Mouse (Mus musculus) neural tube, embryonic 14.5 days (tissue): ENCODE measurements around the gene Samd4. TPM values are rescaled to one million over a fixed set of nuclear protein-coding genes. Genes with fewer than 3 reads are reported as not detected.
A peak's percentile ranks its signal among the peaks of the same experiment; 100 is the strongest.

Experiments
- ATAC-seq: fragments of 200-750 bp; cut with Nextera tagmentation; 2 replicates; pipeline ENCODE4 v1.8.0; 2017; ENCODE audit warnings: low read depth, mild to moderate bottlenecking, moderate TSS enrichment, moderate library complexity
- H3K27ac ChIP-seq: fragments of 300-500 bp; sonication (generic); 2 replicates; pipeline ENCODE4 v1.5.1; 2014; ENCODE audit warnings: low read depth, mild to moderate bottlenecking, control low read depth, low read length, moderate library complexity, mixed read lengths
- H3K27me3 ChIP-seq: fragments of 300-500 bp; sonication (generic); 2 replicates; pipeline ENCODE4 v1.6.1; 2014; ENCODE audit warnings: low read length; ENCODE audit not compliant: control insufficient read depth, insufficient read depth
- H3K36me3 ChIP-seq: fragments of 300-500 bp; sonication (generic); 2 replicates; pipeline ENCODE4 v1.6.1; 2014; ENCODE audit warnings: low read length, mixed read lengths; ENCODE audit not compliant: control insufficient read depth, insufficient read depth
- H3K4me1 ChIP-seq: fragments of 300-500 bp; sonication (generic); 2 replicates; pipeline ENCODE4 v1.6.1; 2014; ENCODE audit warnings: low read length; ENCODE audit not compliant: control insufficient read depth, insufficient read depth
- H3K4me2 ChIP-seq: fragments of 300-500 bp; sonication (generic); 2 replicates; pipeline ENCODE4 v1.6.1; 2014; ENCODE audit warnings: mild to moderate bottlenecking, low read depth, low read length, control low read depth
- H3K4me3 ChIP-seq: fragments of 300-500 bp; sonication (generic); 2 replicates; pipeline ENCODE4 v1.5.1; 2014; ENCODE audit warnings: low read depth, low read length, control low read depth, mixed read lengths
- H3K9ac ChIP-seq: fragments of 300-500 bp; sonication (generic); replicated peaks from 2 replicates; pipeline ENCODE4 v1.6.1; 2014; ENCODE audit warnings: low read depth, mild to moderate bottlenecking, control low read depth, low read length, mixed read lengths
- H3K9me3 ChIP-seq: fragments of 300-500 bp; sonication (generic); 2 replicates; pipeline ENCODE4 v1.6.1; 2016; ENCODE audit warnings: low read length; ENCODE audit not compliant: control insufficient read depth
- WGBS: fragments of 180-500 bp; shearing (Covaris S2); extraction: QIAGEN DNeasy Blood & Tissue Kit; methylation state at CpG from one replicate; pipeline ENCODE4 v1.1.7; 2014; 5-methylcytosine and 5-hydroxymethylcytosine counted together
- polyA plus RNA-seq: library from polyadenylated mRNA; unstranded; fragments of >200 nt; fragmentation: Nextera tagmentation; extraction: Ambion mirVana; gene quantifications from 2 replicates; pipeline ENCODE4 v1.2.1, GENCODE M21; 2014

The Samd4 gene
- polyA plus RNA-seq, result 2.6 and 3.8 TPM in 2 replicates

GRCm38 (mm10) chr14:46882431-46883067 lies at the start of gene Samd4:
Gene Samd4, plus strand, starts transcription at chr14:46882854.
- under 1% methylated on average over 37 of the region's 54 CpGs for WGBS
- Histone ChIP-seq H3K9ac (peak within 1 kb of the TSS; percentile 65), H3K27me3 (peaks cover 11% of the 10 kb centered on the region), H3K4me3 (peak within 1 kb of the TSS; percentile 62), H3K4me1 (peaks cover 5% of the 10 kb centered on the region; the same call in 1 of the 2 replicates), H3K4me2 (peak within 1 kb of the TSS; percentile 99), H3K36me3 (no peaks in the 10 kb centered on the region), H3K9me3 (no peaks in the 10 kb centered on the region), H3K27ac (peak within 1 kb of the TSS; percentile 57; the same call in 1 of the 2 replicates)
- ATAC-seq, result peak; percentile 74

DNA sequence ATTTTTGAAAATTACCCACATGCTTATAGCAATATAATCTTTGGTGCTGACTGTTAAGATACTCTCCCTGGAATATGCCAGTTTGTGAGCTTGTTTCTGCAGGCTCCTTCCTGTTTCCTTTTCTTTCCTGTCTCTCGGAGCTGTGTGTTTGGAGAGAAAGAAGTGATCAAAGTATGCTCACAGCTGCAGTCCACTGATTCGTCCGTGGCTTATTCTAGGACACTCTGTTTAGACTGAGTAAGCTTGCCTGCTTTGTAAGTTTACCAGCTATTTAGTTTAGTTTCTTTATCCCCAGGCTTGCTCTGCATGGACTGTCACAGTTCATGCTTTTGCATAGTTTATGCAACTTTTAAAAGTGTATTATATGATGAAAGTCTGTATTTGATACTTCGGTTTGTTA lies 43.3 kb upstream of the Samd4 start:
- ATAC-seq, result no peak
- Histone ChIP-seq H3K9me3 (no peaks in the 10 kb centered on the region), H3K4me1 (no peaks in the 10 kb centered on the region), H3K36me3 (no peaks in the 10 kb centered on the region), H3K27me3 (no peaks in the 10 kb centered on the region), H3K4me2 (no peak overlapping the region), H3K27ac (no peak overlapping the region), H3K4me3 (no peak overlapping the region), H3K9ac (no peak overlapping the region)
- WGBS, result 80% methylated on average over 4 of the region's 4 CpGs

DNA sequence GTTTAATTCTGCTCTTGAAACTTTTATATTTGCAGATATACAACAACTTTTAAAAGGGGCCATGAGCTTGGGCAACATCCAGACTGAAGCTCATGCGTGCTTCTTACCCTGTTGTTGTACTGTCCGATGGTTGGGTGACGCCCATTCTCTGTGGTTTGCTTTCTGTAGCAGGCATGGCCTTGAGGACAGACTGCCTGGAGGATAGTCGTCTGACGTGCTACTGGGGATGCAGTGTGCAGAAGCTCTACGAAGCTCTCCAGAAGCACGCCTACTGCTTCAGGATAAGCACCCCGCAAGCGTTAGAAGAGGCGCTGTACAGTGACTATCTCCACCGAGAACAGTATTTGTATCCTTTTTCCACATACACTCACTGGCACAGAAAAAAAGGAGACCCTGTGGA lies 36.9 kb upstream of the Samd4 start:
- 94% methylated on average over 11 of the region's 11 CpGs for WGBS
- Histone ChIP-seq H3K4me3 (no peak overlapping the region), H3K36me3 (0 out of 2 replicates have a peak, but pooled peaks cover 6% of the 10 kb centered on the region), H3K9ac (no peak overlapping the region), H3K4me2 (no peak overlapping the region), H3K27ac (no peak overlapping the region), H3K4me1 (no peaks in the 10 kb centered on the region), H3K27me3 (no peaks in the 10 kb centered on the region), H3K9me3 (no peaks in the 10 kb centered on the region)
- no peak for ATAC-seq

DNA sequence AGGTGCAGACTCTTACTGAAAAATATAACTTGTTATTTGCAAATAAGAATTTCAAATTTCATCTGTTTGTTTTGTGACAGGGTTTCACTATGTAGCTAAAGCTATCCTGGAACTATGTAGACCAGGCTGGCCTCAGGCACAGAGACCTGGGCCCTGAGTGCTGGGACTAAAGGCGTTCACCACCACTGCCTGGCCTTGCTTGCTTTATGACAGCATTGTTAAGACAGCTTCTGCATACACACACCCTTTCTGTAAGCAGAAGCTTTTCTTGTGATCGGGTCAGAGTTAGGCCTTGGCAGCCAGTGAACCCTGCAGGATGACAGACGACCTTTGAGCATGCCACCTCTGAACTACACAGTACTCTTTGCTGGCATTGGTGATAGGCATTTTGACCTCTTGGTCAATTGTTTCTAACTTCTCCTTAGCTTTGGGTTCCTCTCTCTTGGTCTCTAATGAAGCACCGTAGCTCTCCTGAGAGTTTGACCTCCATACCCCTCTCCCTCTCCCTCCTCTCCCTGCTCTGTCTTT lies 34.5 kb upstream of the Samd4 start:
- no peak overlapping the region for H3K9ac ChIP-seq
- H3K27me3 ChIP-seq, result no peaks in the 10 kb centered on the region
- WGBS, result 82% methylated on average over 4 of the region's 4 CpGs
- H3K4me2 ChIP-seq, result no peak overlapping the region
- H3K4me3 ChIP-seq, result no peak overlapping the region
- H3K4me1 ChIP-seq, result no peaks in the 10 kb centered on the region
- no peak overlapping the region for H3K27ac ChIP-seq
- H3K9me3 ChIP-seq, result no peaks in the 10 kb centered on the region
- no peak for ATAC-seq
- H3K36me3 ChIP-seq, result 0 out of 2 replicates have a peak, but pooled peaks cover 6% of the 10 kb centered on the region

GRCm38 (mm10) chr14:46848736-46849135 lies 33.9 kb upstream of the Samd4 start:
- Histone ChIP-seq H3K4me3 (no peak overlapping the region), H3K27ac (no peak overlapping the region), H3K9me3 (no peaks in the 10 kb centered on the region), H3K9ac (no peak overlapping the region), H3K4me2 (no peak overlapping the region), H3K27me3 (no peaks in the 10 kb centered on the region), H3K4me1 (no peaks in the 10 kb centered on the region), H3K36me3 (0 out of 2 replicates have a peak, but pooled peaks cover 6% of the 10 kb centered on the region)
- ATAC-seq, result no peak
- WGBS, result 71% methylated on average over 5 of the region's 5 CpGs

- H3K4me1 ChIP-seq, result no peaks in the 10 kb centered on the region
- 98% methylated on average over 1 of the region's 1 CpGs for WGBS
- no peaks in the 10 kb centered on the region for H3K9me3 ChIP-seq
- no peaks in the 10 kb centered on the region for H3K27me3 ChIP-seq
- no peak overlapping the region for H3K27ac ChIP-seq
- 0 out of 2 replicates have a peak, but pooled peaks cover 6% of the 10 kb centered on the region for H3K36me3 ChIP-seq
- no peak for ATAC-seq
- no peak overlapping the region for H3K4me3 ChIP-seq
- no peak overlapping the region for H3K4me2 ChIP-seq
- H3K9ac ChIP-seq, result no peak overlapping the region
Observed at GRCm38 (mm10) chr14:46849769-46850168, 32.9 kb upstream of the Samd4 start.

GRCm38 (mm10) chr14:46853677-46854076 lies 29.0 kb upstream of the Samd4 start:
- H3K27ac ChIP-seq, result no peak overlapping the region
- no peak overlapping the region for H3K4me2 ChIP-seq
- H3K4me1 ChIP-seq, result no peaks in the 10 kb centered on the region
- no peaks in the 10 kb centered on the region for H3K27me3 ChIP-seq
- no peaks in the 10 kb centered on the region for H3K36me3 ChIP-seq
- no peak overlapping the region for H3K9ac ChIP-seq
- ATAC-seq, result no peak
- no peaks in the 10 kb centered on the region for H3K9me3 ChIP-seq
- no peak overlapping the region for H3K4me3 ChIP-seq
- 86% methylated on average over 11 of the region's 11 CpGs for WGBS

- Histone ChIP-seq H3K36me3 (no peaks in the 10 kb centered on the region), H3K4me3 (no peak overlapping the region), H3K9me3 (no peaks in the 10 kb centered on the region), H3K27me3 (no peaks in the 10 kb centered on the region), H3K27ac (no peak overlapping the region), H3K4me2 (no peak overlapping the region), H3K9ac (no peak overlapping the region), H3K4me1 (no peaks in the 10 kb centered on the region)
- 88% methylated on average over 5 of the region's 5 CpGs for WGBS
- no peak for ATAC-seq
Observed at GRCm38 (mm10) chr14:46862922-46863321, 19.7 kb upstream of the Samd4 start.

GRCm38 (mm10) chr14:46880935-46881334 lies 1.7 kb upstream of the Samd4 start:
- peaks cover 5% of the 10 kb centered on the region; the same call in 1 of the 2 replicates for H3K4me1 ChIP-seq
- H3K9me3 ChIP-seq, result no peaks in the 10 kb centered on the region
- H3K27ac ChIP-seq, result no peak overlapping the region
- H3K4me2 ChIP-seq, result no peak overlapping the region
- 4% methylated on average over 10 of the region's 10 CpGs for WGBS
- no peaks in the 10 kb centered on the region for H3K36me3 ChIP-seq
- peaks cover 11% of the 10 kb centered on the region for H3K27me3 ChIP-seq
- H3K9ac ChIP-seq, result no peak overlapping the region
- no peak overlapping the region for H3K4me3 ChIP-seq
- no peak for ATAC-seq
